Mouse (Mus musculus) lung, adult 2 months (tissue): ENCODE results near the gene Pitpnc1.

ENCODE experiments used
- CTCF ChIP-seq: fragments of 200-500 bp; IDR thresholded peaks from 2 replicates; pipeline ENCODE4 v1.5.1; 2011; ENCODE audit warnings: mild to moderate bottlenecking, low read length, control low read depth; ENCODE audit not compliant: insufficient read depth
- POLR2A ChIP-seq: fragments of 200-500 bp; IDR thresholded peaks from 2 replicates; pipeline ENCODE4 v1.6.1; 2011; ENCODE audit warnings: low read depth, mild to moderate bottlenecking, control low read depth, low read length, borderline replicate concordance; ENCODE audit errors: extremely low read depth

DNA sequence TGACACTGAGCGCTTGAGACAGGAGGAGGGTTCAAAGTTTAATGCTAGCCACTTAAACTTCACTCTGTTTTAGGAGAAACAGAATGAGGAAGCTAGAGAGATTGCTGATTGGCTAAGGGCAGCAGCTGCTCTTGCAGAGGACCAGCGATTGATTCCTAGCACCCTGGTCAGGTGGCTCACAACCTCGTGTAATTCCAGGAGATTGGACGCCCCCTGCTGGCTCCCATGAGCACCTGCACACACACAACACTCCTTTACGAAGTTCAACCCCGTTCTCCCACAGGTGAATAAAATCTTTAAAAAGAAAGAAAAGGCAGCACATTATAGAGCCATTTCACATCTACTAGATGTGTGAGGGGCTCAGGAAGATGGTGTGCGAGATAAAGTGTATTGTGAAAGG is 224.8 kb downstream of the Pitpnc1 start:
- no peak for TF ChIP-seq POLR2A
- TF ChIP-seq CTCF = no peak
